Mouse (Mus musculus): ENCODE measurements around the gene Ackr2. TPM values are rescaled to one million over a fixed set of nuclear protein-coding genes. Genes with fewer than 3 reads are reported as not detected.

Gene Ackr2
- 2.6 TPM for polyA plus RNA-seq (2014; fragmentation: Illumina TruSeq; extraction: RNeasy Lipid Tissue Mini Kit (QIAGEN cat#74804); ENCODE audit: low read depth, low replicate concordance)

GRCm38 (mm10) chr9:121898245-121898644 lies at the start of gene Ackr2:
Gene Ackr2 (plus strand): TSS chr9:121898355.

DNA sequence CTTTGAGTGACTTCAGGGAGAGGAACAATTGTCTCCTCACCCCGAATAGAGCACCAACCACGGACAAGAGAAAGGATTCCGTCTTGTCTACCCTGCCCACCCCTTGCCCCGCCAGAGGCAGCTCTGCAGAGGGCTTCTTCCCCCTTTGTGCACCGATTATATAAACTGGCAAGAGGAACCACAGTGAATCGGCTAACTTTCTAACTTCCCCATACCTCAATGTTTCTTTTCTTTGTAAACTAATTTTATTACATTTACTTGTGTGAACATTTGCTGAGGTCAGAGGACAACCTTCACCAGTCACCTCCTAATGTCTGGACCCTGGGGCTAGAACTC lies 40.0 kb upstream of the Ackr2 start, which contains the start of gene Higd1a:
Gene Higd1a (minus strand): TSS at position 210 of the 336 bp plus-strand sequence.

GRCm38 (mm10) chr9:121916102-121916501 lies 17.9 kb downstream of the Ackr2 start, which contains the start of gene Cyp8b1:
Gene Cyp8b1 (minus strand): TSS chr9:121916305.

DNA sequence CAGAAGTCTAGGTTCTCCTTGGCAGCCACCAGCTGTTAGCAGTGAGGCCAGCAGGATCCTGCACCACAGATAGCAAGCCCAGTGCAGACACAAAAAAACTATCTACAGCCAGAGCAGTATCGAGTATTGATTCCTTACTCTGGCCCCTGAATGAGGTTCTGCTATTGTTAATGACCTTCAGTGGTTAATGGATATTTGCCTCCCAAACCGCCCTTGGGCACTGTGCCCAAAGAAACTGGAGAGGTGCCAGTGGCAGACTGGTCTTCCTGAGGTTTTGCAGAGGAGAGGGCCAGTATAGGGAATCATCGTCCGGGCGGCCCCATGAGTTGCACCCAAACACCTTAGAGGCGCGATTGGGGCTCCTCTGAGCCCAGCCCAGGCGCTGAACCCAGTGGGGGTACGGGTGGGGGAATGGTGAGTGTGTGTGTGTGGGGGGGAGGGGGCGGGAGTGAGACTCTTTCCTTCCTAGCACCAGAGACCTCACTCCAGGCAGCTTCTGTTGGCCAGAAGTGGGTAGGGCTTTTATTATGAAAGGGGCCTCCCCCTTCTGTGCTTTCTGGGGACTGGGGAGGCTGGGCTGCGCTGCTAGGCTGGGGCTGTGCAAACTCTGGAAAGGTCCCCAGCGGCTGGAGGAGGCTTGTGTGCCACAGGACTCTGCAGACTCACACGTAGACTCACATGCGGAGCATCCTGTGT lies 52.4 kb downstream of the Ackr2 start, which contains the start of gene Fam198a:
Gene Fam198a (plus strand): TSS at position 571 of the 696 bp plus-strand sequence.

Other genes with a start within 250 kb of the Ackr2 start
- gene Sec22c, start 192.9 kb upstream of the Ackr2 start, polyA plus RNA-seq (2014; fragmentation: Illumina TruSeq; extraction: RNeasy Lipid Tissue Mini Kit (QIAGEN cat#74804); ENCODE audit: low read depth, low replicate concordance), result 8.3 TPM
- 57.9 TPM for gene Ss18l2, start 188.0 kb upstream of the Ackr2 start, polyA plus RNA-seq (2014; fragmentation: Illumina TruSeq; extraction: RNeasy Lipid Tissue Mini Kit (QIAGEN cat#74804); ENCODE audit: low read depth, low replicate concordance)
- 91.5 TPM for gene Nktr, start 179.2 kb upstream of the Ackr2 start, polyA plus RNA-seq (2014; fragmentation: Illumina TruSeq; extraction: RNeasy Lipid Tissue Mini Kit (QIAGEN cat#74804); ENCODE audit: low read depth, low replicate concordance)
- gene Zfp651, start 139.0 kb upstream of the Ackr2 start, polyA plus RNA-seq (2014; fragmentation: Illumina TruSeq; extraction: RNeasy Lipid Tissue Mini Kit (QIAGEN cat#74804); ENCODE audit: low read depth, low replicate concordance), result 24.5 TPM
- gene Klhl40, start 120.7 kb upstream of the Ackr2 start, polyA plus RNA-seq (2014; fragmentation: Illumina TruSeq; extraction: RNeasy Lipid Tissue Mini Kit (QIAGEN cat#74804); ENCODE audit: low read depth, low replicate concordance), result not detected
- 6.2 TPM for gene Hhatl, start 105.8 kb upstream of the Ackr2 start, polyA plus RNA-seq (2014; fragmentation: Illumina TruSeq; extraction: RNeasy Lipid Tissue Mini Kit (QIAGEN cat#74804); ENCODE audit: low read depth, low replicate concordance)
- 2.4 TPM for gene Ccdc13, start 58.9 kb upstream of the Ackr2 start, polyA plus RNA-seq (2014; fragmentation: Illumina TruSeq; extraction: RNeasy Lipid Tissue Mini Kit (QIAGEN cat#74804); ENCODE audit: low read depth, low replicate concordance)
- gene Higd1a, start 40.0 kb upstream of the Ackr2 start, polyA plus RNA-seq (2014; fragmentation: Illumina TruSeq; extraction: RNeasy Lipid Tissue Mini Kit (QIAGEN cat#74804); ENCODE audit: low read depth, low replicate concordance), result 70.4 TPM
- not detected for gene Cyp8b1, start 17.9 kb downstream of the Ackr2 start, polyA plus RNA-seq (2014; fragmentation: Illumina TruSeq; extraction: RNeasy Lipid Tissue Mini Kit (QIAGEN cat#74804); ENCODE audit: low read depth, low replicate concordance)
- 2.5 TPM for gene Fam198a, start 52.6 kb downstream of the Ackr2 start, polyA plus RNA-seq (2014; fragmentation: Illumina TruSeq; extraction: RNeasy Lipid Tissue Mini Kit (QIAGEN cat#74804); ENCODE audit: low read depth, low replicate concordance)
- 9.2 TPM for gene Pomgnt2, start 98.8 kb downstream of the Ackr2 start, polyA plus RNA-seq (2014; fragmentation: Illumina TruSeq; extraction: RNeasy Lipid Tissue Mini Kit (QIAGEN cat#74804); ENCODE audit: low read depth, low replicate concordance)
- gene Snrk, start 218.9 kb downstream of the Ackr2 start, polyA plus RNA-seq (2014; fragmentation: Illumina TruSeq; extraction: RNeasy Lipid Tissue Mini Kit (QIAGEN cat#74804); ENCODE audit: low read depth, low replicate concordance), result 70.1 TPM